In the genomic region with DNA sequence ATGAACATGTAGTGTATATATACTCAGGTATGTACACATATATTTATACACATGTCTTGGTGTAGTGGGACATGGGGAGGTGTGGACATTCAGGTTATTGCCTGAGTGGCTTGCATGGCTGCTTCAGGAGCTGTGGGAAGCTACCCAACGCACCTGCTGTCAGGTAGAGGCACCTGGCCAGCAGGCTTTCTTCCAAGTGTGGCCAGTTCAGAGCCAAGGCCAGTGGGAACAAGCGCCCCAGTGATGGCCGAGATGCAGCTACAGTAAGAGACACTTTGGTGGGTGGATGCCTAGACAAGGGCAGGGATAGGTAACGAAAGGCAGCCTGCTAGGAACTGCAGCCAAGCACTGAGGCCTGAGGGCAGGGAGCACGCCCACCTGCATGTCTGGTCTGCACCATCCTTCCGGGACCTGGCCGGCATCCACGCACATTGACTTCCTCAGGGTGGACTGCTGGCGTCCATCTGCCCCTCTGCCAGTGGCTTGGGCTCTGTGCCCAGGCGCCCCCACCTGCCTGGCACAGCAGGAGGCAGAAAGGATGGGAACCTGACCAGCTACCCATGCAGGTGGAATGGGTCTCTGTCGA, we compare ENCODE assay signal across 19 mouse cellular contexts.
DNase-seq lines count a peak whose midpoint lies in the region; ATAC-seq and TF ChIP-seq lines count a peak whose summit lies in the region.
"Had no signal": no experiment of that assay in that cellular context is flagged by ENCODE, and none has a peak within 500 bp of the region (broad histone marks: within the 10 kb centered on the region; RNA-seq: fewer than 3 reads in every experiment).

No protein-coding gene starts in this region.

- no peaks in the 10 kb centered on the region for H3K36me3 ChIP-seq in forebrain, postnatal 0 days (ENCODE audit: insufficient read depth)
- H3K36me3 ChIP-seq in forebrain, embryonic 12.5 days (replicated peaks), result no peaks in the 10 kb centered on the region
- H3K36me3 ChIP-seq: heart, embryonic 10.5 days; limb, embryonic 15.5 days; midbrain, embryonic 10.5 days had no signal

- H3K9me3 ChIP-seq in forebrain, postnatal 0 days (ENCODE audit: low read length), result no peaks in the 10 kb centered on the region
- no peaks in the 10 kb centered on the region for H3K9me3 ChIP-seq in forebrain, embryonic 12.5 days
- H3K9me3 ChIP-seq: heart, embryonic 10.5 days; limb, embryonic 15.5 days; midbrain, embryonic 10.5 days had no signal

- H3K27ac ChIP-seq in forebrain, postnatal 0 days (ENCODE audit: low read depth, low read length), result peak overlapping the region; percentile 51; the same call in 1 of the 2 replicates
- no peak overlapping the region for H3K27ac ChIP-seq in forebrain, embryonic 12.5 days
- H3K27ac ChIP-seq: heart, embryonic 10.5 days; kidney, postnatal 0 days; limb, embryonic 15.5 days; midbrain, embryonic 10.5 days had no signal

- no peaks in the 10 kb centered on the region for H3K27me3 ChIP-seq in forebrain, postnatal 0 days (ENCODE audit: insufficient read depth, low read length)
- H3K27me3 ChIP-seq in forebrain, embryonic 12.5 days, result peaks cover 8% of the 10 kb centered on the region; the same call in 1 of the 2 replicates

- ATAC-seq in forebrain, postnatal 0 days, result no peak
- ATAC-seq in forebrain, embryonic 12.5 days (ENCODE audit: low FRiP score), result no peak
- no peak for ATAC-seq in erythroid progenitor cell, adult 5-6 weeks (replicated peaks; ENCODE audit: low FRiP score, poor library complexity, severe bottlenecking)

- WGBS in forebrain, postnatal 0 days, result 69% methylated on average over 11 of the region's 11 CpGs
- WGBS in forebrain, embryonic 12.5 days, result 82% methylated on average over 11 of the region's 11 CpGs

- H3K4me3 ChIP-seq in forebrain, postnatal 0 days (ENCODE audit: low read depth, low read length), result no peak overlapping the region
- no peak overlapping the region for H3K4me3 ChIP-seq in forebrain, embryonic 12.5 days (replicated peaks)
- H3K4me3 ChIP-seq: heart, embryonic 10.5 days; limb, embryonic 15.5 days; midbrain, embryonic 10.5 days had no signal

- no peak for DNase-seq in forebrain, postnatal 0 days
- peak; percentile 87 for DNase-seq in left cerebral cortex, postnatal 4 days
- no peak for DNase-seq in left cerebral cortex, adult 8-10 months (ENCODE audit: low spot score in 2 of 2)
- peak; percentile 94 for DNase-seq in cerebellum, adult 11 months
- DNase-seq in cerebellum, postnatal 10 days, result peak; percentile 97 to 99
- no peak for DNase-seq in thymus, postnatal 14 days
- DNase-seq: adrenal gland, postnatal 36 days; B cell, adult 2 months; gastrocnemius, postnatal 25 days; heart, postnatal 10 days; lung, postnatal 14 days; retina, postnatal 1 day; thymus, postnatal 36 days had no signal

- intact Hi-C loops in left cerebral cortex, postnatal 4 days (cut with DNase I), result loop anchor here (10.0 kb wide), 1 partner anchor 154 kb away; no protein-coding TSS in a partner anchor

- peaks cover 43% of the 10 kb centered on the region for H3K4me1 ChIP-seq in forebrain, postnatal 0 days (ENCODE audit: insufficient read depth)
- peaks cover 49% of the 10 kb centered on the region for H3K4me1 ChIP-seq in forebrain, embryonic 12.5 days

- H3K4me2 ChIP-seq in forebrain, postnatal 0 days (ENCODE audit: low read depth), result no peak overlapping the region
- no peak overlapping the region for H3K4me2 ChIP-seq in forebrain, embryonic 12.5 days
- H3K4me2 ChIP-seq: limb, embryonic 15.5 days had no signal

- no peak overlapping the region for H3K9ac ChIP-seq in forebrain, postnatal 0 days
- no peak overlapping the region for H3K9ac ChIP-seq in forebrain, embryonic 12.5 days
- H3K9ac ChIP-seq: limb, embryonic 15.5 days had no signal

- TF ChIP-seq CTCF in forebrain, postnatal 0 days (IDR thresholded peaks at IDR 0.05; ENCODE audit: low read depth), result no peak

Comparison
In these comparisons a context has a peak if more than half of its experiments do, and no peak if none do; other contexts are left out.
1. DNase-seq: peak in left cerebral cortex, postnatal 4 days (single experiment), cerebellum, adult 11 months (single experiment) and cerebellum, postnatal 10 days (2 of 2); none in forebrain, postnatal 0 days (single experiment), left cerebral cortex, adult 8-10 months (0 of 2) and thymus, postnatal 14 days (single experiment).